Mouse (Mus musculus) C2C12 (cell line): ENCODE measurements around the gene Fam3a. TPM values are rescaled to one million over a fixed set of nuclear protein-coding genes. Genes with fewer than 3 reads are reported as not detected.
"Not testable (repeated sequence)": the region's sequence is repeated elsewhere in the genome, so short reads cannot be mapped to it uniquely, and the experiment has no call there.

ENCODE experiments used
- H3K27me3 ChIP-seq: one replicate; pipeline ENCODE4 v1.6.1; 2011; ENCODE audit not compliant: control insufficient read depth, insufficient read depth, insufficient read length
- H3K36me3 ChIP-seq: one replicate; pipeline ENCODE4 v1.6.1; 2011; ENCODE audit not compliant: control insufficient read depth, insufficient read depth
- H3K4me3 ChIP-seq: one replicate; pipeline ENCODE4 v1.5.1; 2011; ENCODE audit warnings: mild to moderate bottlenecking, control low read depth; ENCODE audit not compliant: poor library complexity, insufficient read depth, severe bottlenecking
- H3K79me2 ChIP-seq: one replicate; pipeline ENCODE4 v1.6.1; 2011; ENCODE audit not compliant: control insufficient read depth, insufficient read depth
- H3K79me3 ChIP-seq: one replicate; pipeline ENCODE4 v1.6.1; 2011; ENCODE audit warnings: low read depth, control low read depth
- H3ac ChIP-seq: one replicate; pipeline ENCODE3; 2011; ENCODE audit warnings: low read depth; ENCODE audit not compliant: control insufficient read depth, insufficient read length
- CEBPB ChIP-seq: IDR thresholded peaks from one replicate; pipeline ENCODE4 v1.6.1; 2011; ENCODE audit warnings: low read depth, mild to moderate bottlenecking, control low read depth, moderate library complexity
- CTCF ChIP-seq: IDR thresholded peaks from one replicate; pipeline ENCODE4 v1.5.1; 2011; ENCODE audit not compliant: control insufficient read depth, insufficient read depth, insufficient read length
- FOSL1 ChIP-seq: IDR thresholded peaks from one replicate; pipeline ENCODE4 v1.8.0; 2011; ENCODE audit warnings: mild to moderate bottlenecking, low read length; ENCODE audit not compliant: poor library complexity, insufficient read depth, severe bottlenecking
- MAX ChIP-seq: IDR thresholded peaks from one replicate; pipeline ENCODE4 v1.6.1; 2011; ENCODE audit warnings: mild to moderate bottlenecking, control low read depth
- MYOD1 ChIP-seq: IDR thresholded peaks from one replicate; pipeline ENCODE4 v1.6.1; 2011; ENCODE audit warnings: low read depth; ENCODE audit not compliant: control insufficient read depth, insufficient read length
- MYOG ChIP-seq: IDR thresholded peaks from one replicate; pipeline ENCODE4 v1.6.1; 2011; ENCODE audit not compliant: control insufficient read depth, insufficient read length; ENCODE audit errors: extremely low read depth
- USF1 ChIP-seq: IDR thresholded peaks from one replicate; pipeline ENCODE4 v1.6.1; 2011; ENCODE audit warnings: low read depth, mild to moderate bottlenecking, control low read depth, moderate library complexity
- polyA plus RNA-seq: library from polyadenylated mRNA; unstranded; fragments of >200 nt; fragmentation: generic; extraction: Trizol; gene quantifications from one replicate; pipeline ENCODE4 v1.2.1, GENCODE M21; 2012; ENCODE audit warnings: missing spikeins

The Fam3a gene
- polyA plus RNA-seq, 1 experiment = 11.5 TPM

DNA sequence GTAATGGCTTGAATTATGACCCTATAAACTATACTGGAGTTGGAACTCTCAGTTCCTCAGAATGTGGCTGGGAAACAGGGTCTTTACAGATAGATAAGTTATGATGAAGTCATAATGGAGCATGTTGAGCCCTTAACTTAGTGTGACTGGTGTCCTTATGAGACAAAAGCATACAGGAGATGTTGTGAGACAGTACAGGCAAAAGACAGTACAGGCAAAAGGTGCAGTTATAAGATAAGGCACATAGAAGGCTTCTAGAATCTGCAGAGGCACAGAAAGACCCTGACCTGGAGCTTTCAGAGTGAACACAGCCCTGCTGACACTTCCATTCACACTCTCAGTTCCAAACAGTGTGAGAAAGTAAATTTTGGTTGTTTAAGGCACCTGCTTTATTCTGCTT lies 4.9 kb downstream of the Fam3a start:
- no peaks in the 10 kb centered on the region for H3K36me3 ChIP-seq
- H3K4me3 ChIP-seq = no peak overlapping the region
- TF ChIP-seq CEBPB = no peak
- no peak for TF ChIP-seq USF1
- TF ChIP-seq MYOD1 = no peak
- TF ChIP-seq MYOG = no peak
- no peak for TF ChIP-seq CTCF
- TF ChIP-seq MAX = no peak
- TF ChIP-seq FOSL1 = no peak
- no peaks in the 10 kb centered on the region for H3K79me3 ChIP-seq
- H3K79me2 ChIP-seq = no peaks in the 10 kb centered on the region
- H3K27me3 ChIP-seq = no peaks in the 10 kb centered on the region
- H3ac ChIP-seq = no peak overlapping the region

DNA sequence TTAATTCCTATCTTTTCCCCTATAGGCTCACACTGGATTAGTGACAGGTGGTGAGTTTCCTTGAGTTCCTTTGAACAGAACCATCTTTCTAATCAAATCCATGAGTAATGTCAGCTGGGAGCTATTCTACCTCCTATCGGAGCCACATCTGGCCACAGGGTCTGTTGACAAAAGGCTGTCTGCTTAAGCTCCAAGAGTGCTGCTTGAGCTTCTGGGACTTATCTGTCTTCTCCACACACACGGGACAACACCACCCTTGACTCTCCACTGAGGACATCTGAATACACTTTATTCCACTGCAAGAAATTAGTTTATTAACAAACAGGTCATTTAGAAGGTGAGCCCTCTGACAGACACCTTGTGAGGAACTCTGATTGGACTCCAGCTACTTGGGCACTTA lies 8.6 kb downstream of the Fam3a start:
- Histone ChIP-seq H3K4me3 (no peak overlapping the region), H3K27me3 (no peaks in the 10 kb centered on the region), H3K36me3 (no peaks in the 10 kb centered on the region), H3K79me2 (no peaks in the 10 kb centered on the region), H3K79me3 (no peaks in the 10 kb centered on the region), H3ac (no peak overlapping the region)
- TF ChIP-seq FOSL1 (no peak), CTCF (no peak), CEBPB (no peak), MAX (no peak), MYOG (no peak)

- H3K79me2 ChIP-seq = peaks cover 2% of the 10 kb centered on the region
- H3ac ChIP-seq = peak within 1 kb of the TSS; percentile 97
- TF ChIP-seq USF1 = peak; percentile 82
- TF ChIP-seq MAX = no peak
- peak; percentile 55 for TF ChIP-seq CEBPB
- H3K4me3 ChIP-seq = peak within 1 kb of the TSS; percentile 37
- no peaks in the 10 kb centered on the region for H3K27me3 ChIP-seq
- no peaks in the 10 kb centered on the region for H3K79me3 ChIP-seq
- H3K36me3 ChIP-seq = peaks cover 3% of the 10 kb centered on the region
Observed at GRCm38 (mm10) chrX:74372888-74373549, 20.1 kb downstream of the Fam3a start, which contains the start of the genes Ubl4a and Slc10a3. Gene Ubl4a, minus strand, starts transcription at chrX:74373218. Gene Slc10a3, minus strand, starts transcription at chrX:74373349.

DNA sequence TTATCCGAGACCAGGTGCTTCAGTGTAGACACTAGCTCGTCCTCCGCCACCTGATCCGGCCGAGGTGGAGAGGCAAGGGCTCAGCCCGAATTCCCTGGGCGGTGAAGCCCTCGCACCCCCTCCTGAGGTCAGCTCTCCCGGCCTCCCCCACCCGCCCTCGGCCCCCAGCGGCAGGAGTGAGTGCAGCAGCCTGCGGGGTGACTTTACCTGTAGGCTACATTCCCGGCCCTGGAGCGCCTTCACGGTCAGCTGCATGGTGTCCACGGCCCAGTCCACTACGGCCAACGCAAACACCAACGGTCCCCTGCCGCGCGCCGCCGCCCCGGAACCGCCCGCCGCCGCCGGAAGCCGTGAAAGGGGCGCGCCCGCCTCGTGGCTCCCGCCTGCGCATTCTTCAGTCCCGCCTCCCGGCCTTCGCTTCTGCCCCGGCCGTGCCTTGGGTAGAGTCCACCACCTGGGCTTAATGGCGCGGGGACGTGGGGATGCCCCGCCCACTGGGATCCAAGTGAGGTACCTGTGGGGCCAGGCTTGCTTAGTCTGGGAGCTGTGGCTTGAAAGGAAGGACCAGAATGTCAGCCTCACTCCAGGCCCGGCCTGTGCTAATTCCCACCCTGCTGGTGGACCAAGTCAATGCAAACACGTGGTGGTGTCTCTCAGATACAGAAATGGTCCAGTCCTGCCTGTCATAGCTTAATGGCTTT lies 24.7 kb downstream of the Fam3a start:
- H3K79me2 ChIP-seq = peaks cover 23% of the 10 kb centered on the region
- peak overlapping the region; percentile 43 for H3K4me3 ChIP-seq
- peaks cover 4% of the 10 kb centered on the region for H3K79me3 ChIP-seq
- H3K36me3 ChIP-seq = peaks cover 17% of the 10 kb centered on the region
- TF ChIP-seq MAX = peak; percentile 68
- no peak for TF ChIP-seq MYOD1
- TF ChIP-seq USF1 = no peak
- no peaks in the 10 kb centered on the region for H3K27me3 ChIP-seq
- H3ac ChIP-seq = peak overlapping the region; percentile 97

- H3K36me3 ChIP-seq = peaks cover 17% of the 10 kb centered on the region
- TF ChIP-seq USF1 (no peak), MYOG (no peak), CTCF (no peak), MAX (no peak)
Observed at GRCm38 (mm10) chrX:74367512-74367911, 25.6 kb downstream of the Fam3a start.

GRCm38 (mm10) chrX:74359171-74359570 lies 33.9 kb downstream of the Fam3a start:
- Histone ChIP-seq H3K36me3 (no peaks in the 10 kb centered on the region), H3K79me2 (no peaks in the 10 kb centered on the region), H3ac (no peak overlapping the region), H3K79me3 (no peaks in the 10 kb centered on the region), H3K27me3 (no peaks in the 10 kb centered on the region), H3K4me3 (no peak overlapping the region)
- TF ChIP-seq MYOG (no peak), CTCF (no peak), CEBPB (no peak), FOSL1 (no peak), USF1 (no peak), MYOD1 (no peak), MAX (no peak)

More at GRCm38 (mm10) chrX:74367512-74367911, 25.6 kb downstream of the Fam3a start:
- Histone ChIP-seq H3K79me2 (peaks cover 23% of the 10 kb centered on the region), H3K27me3 (no peaks in the 10 kb centered on the region), H3ac (peak overlapping the region; percentile 97), H3K79me3 (peaks cover 4% of the 10 kb centered on the region), H3K4me3 (peak overlapping the region; percentile 43)

DNA sequence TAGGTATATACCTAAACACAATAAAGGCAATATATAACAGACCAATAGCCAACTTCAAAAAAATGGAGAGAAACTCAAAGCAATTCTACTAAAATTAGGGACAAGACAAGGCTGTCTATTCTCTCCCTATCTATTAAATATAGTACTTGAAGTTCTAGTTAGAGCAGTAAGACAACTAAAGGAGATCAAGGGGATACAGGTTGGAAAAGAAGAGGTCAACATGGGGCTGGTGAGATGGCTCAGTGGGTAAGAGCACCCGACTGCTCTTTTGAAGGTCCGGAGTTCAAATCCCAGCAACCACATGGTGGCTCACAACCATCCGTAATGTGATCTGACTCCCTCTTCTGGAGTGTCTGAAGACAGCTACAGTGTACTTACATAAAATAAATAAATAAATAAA lies 36.0 kb downstream of the Fam3a start:
- not testable (repeated sequence) for H3K27me3 ChIP-seq, H3K4me3 ChIP-seq, H3K79me2 ChIP-seq, H3K79me3 ChIP-seq, H3ac ChIP-seq, H3K36me3 ChIP-seq
